Mouse (Mus musculus) pancreas, adult 10 weeks (tissue): ENCODE data around the gene Krtcap3. TPM values are rescaled to one million over a fixed set of nuclear protein-coding genes. Genes with fewer than 3 reads are reported as not detected.

Experiments
- polyA plus RNA-seq: library from polyadenylated mRNA; stranded (reverse); fragments of 350-450 nt; fragmentation: Illumina TruSeq; extraction: RNeasy Lipid Tissue Mini Kit (QIAGEN cat#74804); gene quantifications from one replicate; pipeline ENCODE4 v1.2.3, GENCODE M21; 2015; ENCODE audit warnings: low read depth, low replicate concordance; ENCODE audit not compliant: insufficient read depth

Krtcap3 gene
- 9.0 TPM for polyA plus RNA-seq

GRCm38 (mm10) chr5:31251541-31252101 is at the start of gene Krtcap3:
TSS of gene Krtcap3 (plus strand) at chr5:31251691.

GRCm38 (mm10) chr5:31201742-31202590 is 49.5 kb upstream of the Krtcap3 start, which contains the start of gene Zfp513:
TSS of gene Zfp513 (minus strand) at chr5:31202303.

GRCm38 (mm10) chr5:31220448-31221303 is 30.8 kb upstream of the Krtcap3 start, which contains the start of gene Ppm1g:
TSS of gene Ppm1g (minus strand) at chr5:31220687.

GRCm38 (mm10) chr5:31240637-31241521 is 10.6 kb upstream of the Krtcap3 start, which contains the start of the genes Nrbp1 and Gm9970:
TSS of gene Nrbp1 (plus strand) at chr5:31240864.
TSS of gene Gm9970 (minus strand) at chr5:31241232.

GRCm38 (mm10) chr5:31290521-31291360 is 39.2 kb downstream of the Krtcap3 start, which contains the start of gene Ift172:
TSS of gene Ift172 (minus strand) at chr5:31291116.

GRCm38 (mm10) chr5:31295606-31296141 is 44.2 kb downstream of the Krtcap3 start, which contains the start of gene Fndc4:
TSS of gene Fndc4 (minus strand) at chr5:31296080.

GRCm38 (mm10) chr5:31297047-31297757 is 45.7 kb downstream of the Krtcap3 start, which contains the start of gene Gckr:
TSS of gene Gckr (plus strand) at chr5:31297443.

Other genes starting within 250 kb of the Krtcap3 start
- 39.3 TPM for gene Atraid, start 203.4 kb upstream of the Krtcap3 start, polyA plus RNA-seq
- 4.2 TPM for gene Slc5a6, start 202.8 kb upstream of the Krtcap3 start, polyA plus RNA-seq
- gene Cad, start 196.9 kb upstream of the Krtcap3 start, polyA plus RNA-seq = 11.6 TPM
- not detected for gene Dnajc5g, start 145.4 kb upstream of the Krtcap3 start, polyA plus RNA-seq
- not detected for gene Slc30a3, start 143.5 kb upstream of the Krtcap3 start, polyA plus RNA-seq
- gene Trim54, start 135.0 kb upstream of the Krtcap3 start, polyA plus RNA-seq = not detected
- not detected for gene Ucn, start 112.9 kb upstream of the Krtcap3 start, polyA plus RNA-seq
- gene Mpv17, start 97.4 kb upstream of the Krtcap3 start, polyA plus RNA-seq = 13.0 TPM
- 0.52 TPM for gene Gm29609, start 71.8 kb upstream of the Krtcap3 start, polyA plus RNA-seq
- gene Gtf3c2, start 71.5 kb upstream of the Krtcap3 start, polyA plus RNA-seq = 25.7 TPM
- 15.2 TPM for gene Snx17, start 58.5 kb upstream of the Krtcap3 start, polyA plus RNA-seq
- gene Eif2b4, start 58.3 kb upstream of the Krtcap3 start, polyA plus RNA-seq = 17.1 TPM
- gene Zfp513, start 49.4 kb upstream of the Krtcap3 start, polyA plus RNA-seq = 5.8 TPM
- gene Ppm1g, start 31.0 kb upstream of the Krtcap3 start, polyA plus RNA-seq = 12.2 TPM
- gene Nrbp1, start 10.8 kb upstream of the Krtcap3 start, polyA plus RNA-seq = 26.8 TPM
- gene Gm9970, start 10.5 kb upstream of the Krtcap3 start, polyA plus RNA-seq = not detected
- 20.7 TPM for gene Ift172, start 39.4 kb downstream of the Krtcap3 start, polyA plus RNA-seq
- 2.1 TPM for gene Fndc4, start 44.4 kb downstream of the Krtcap3 start, polyA plus RNA-seq
- gene Gckr, start 45.8 kb downstream of the Krtcap3 start, polyA plus RNA-seq = 1.1 TPM
- 7.0 TPM for gene Zfp512, start 200.7 kb downstream of the Krtcap3 start, polyA plus RNA-seq
- gene 4930548H24Rik, start 234.0 kb downstream of the Krtcap3 start, polyA plus RNA-seq = not detected
- 4.6 TPM for gene Gpn1, start 243.1 kb downstream of the Krtcap3 start, polyA plus RNA-seq